Mouse (Mus musculus) spleen, adult 2 months (tissue): Measurements from ENCODE around the gene Cecr2.

Experiments used
- CTCF ChIP-seq: fragments of 200-500 bp; IDR thresholded peaks from 2 replicates; pipeline ENCODE4 v1.5.1; 2011; ENCODE audit warnings: mild to moderate bottlenecking, inconsistent platforms; ENCODE audit not compliant: insufficient read depth, insufficient read length, insufficient replicate concordance; ENCODE audit errors: extremely low read depth
- POLR2A ChIP-seq: fragments of 200-500 bp; IDR thresholded peaks from 2 replicates; pipeline ENCODE4 v1.6.1; 2011; ENCODE audit warnings: low read depth, low read length, inconsistent platforms

DNA sequence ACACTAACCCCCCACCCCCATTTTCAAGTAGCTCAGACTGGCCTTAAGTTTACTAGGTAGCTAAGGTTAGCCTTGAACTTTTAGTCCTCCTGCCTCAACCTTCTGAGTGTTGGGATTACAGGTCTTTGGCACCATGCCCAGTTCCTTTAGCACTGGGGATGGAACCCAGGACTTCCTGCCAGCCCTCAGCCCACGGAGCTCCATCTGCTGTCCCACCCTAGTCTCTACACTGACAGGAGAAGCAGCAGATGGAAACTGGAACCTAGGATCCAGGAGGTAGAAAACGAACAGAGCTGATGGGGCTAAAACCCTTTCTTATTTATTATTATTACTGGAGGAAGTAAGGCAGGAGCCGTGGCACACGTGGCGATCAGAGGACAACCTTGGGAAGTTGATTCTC lies 48.6 kb upstream of the Cecr2 start:
- TF ChIP-seq CTCF: no peak
- TF ChIP-seq POLR2A: no peak
